Mouse (Mus musculus) kidney, embryonic 15.5 days (tissue): ENCODE measurements at regions not wholly inside any gene's neighbourhood (a gene's known extent, or its start where the extent isn't known, plus 50 kb on each side); places are given as distances from the start of the nearest gene placed in this dataset.

ENCODE experiments used
- ATAC-seq: fragments of 200-750 bp; cut with Nextera tagmentation; replicated peaks from 2 replicates; pipeline ENCODE4 v1.8.0; 2017; ENCODE audit warnings: moderate TSS enrichment; ENCODE audit not compliant: low FRiP score
- H3K27ac ChIP-seq: fragments of 300-500 bp; sonication (generic); 2 replicates; pipeline ENCODE4 v1.5.1; 2015; ENCODE audit warnings: mild to moderate bottlenecking, inconsistent platforms
- H3K27me3 ChIP-seq: fragments of 300-500 bp; sonication (generic); 2 replicates; pipeline ENCODE4 v1.6.1; 2015; ENCODE audit warnings: inconsistent platforms
- H3K36me3 ChIP-seq: fragments of 300-500 bp; sonication (generic); 2 replicates; pipeline ENCODE4 v1.6.1; 2015; ENCODE audit warnings: inconsistent platforms
- H3K4me1 ChIP-seq: fragments of 300-500 bp; sonication (generic); 2 replicates; pipeline ENCODE4 v1.6.1; 2015; ENCODE audit warnings: inconsistent platforms
- H3K4me2 ChIP-seq: fragments of 300-500 bp; sonication (generic); 2 replicates; pipeline ENCODE4 v1.6.1; 2015; ENCODE audit warnings: moderate library complexity, mild to moderate bottlenecking, inconsistent platforms
- H3K4me3 ChIP-seq: fragments of 300-500 bp; sonication (generic); replicated peaks from 2 replicates; pipeline ENCODE4 v1.5.1; 2015; ENCODE audit warnings: mild to moderate bottlenecking, inconsistent platforms
- H3K9ac ChIP-seq: fragments of 300-500 bp; sonication (generic); 2 replicates; pipeline ENCODE4 v1.6.1; 2015; ENCODE audit warnings: mild to moderate bottlenecking, inconsistent platforms
- H3K9me3 ChIP-seq: fragments of 300-500 bp; sonication (generic); replicated peaks from 2 replicates; pipeline ENCODE4 v1.6.1; 2016; ENCODE audit warnings: inconsistent platforms
- WGBS: fragments of 180-500 bp; shearing (Covaris S2); methylation state at CpG from one replicate; pipeline ENCODE4 v1.1.7; 2015; ENCODE audit warnings: mixed read lengths; 5-methylcytosine and 5-hydroxymethylcytosine counted together

DNA sequence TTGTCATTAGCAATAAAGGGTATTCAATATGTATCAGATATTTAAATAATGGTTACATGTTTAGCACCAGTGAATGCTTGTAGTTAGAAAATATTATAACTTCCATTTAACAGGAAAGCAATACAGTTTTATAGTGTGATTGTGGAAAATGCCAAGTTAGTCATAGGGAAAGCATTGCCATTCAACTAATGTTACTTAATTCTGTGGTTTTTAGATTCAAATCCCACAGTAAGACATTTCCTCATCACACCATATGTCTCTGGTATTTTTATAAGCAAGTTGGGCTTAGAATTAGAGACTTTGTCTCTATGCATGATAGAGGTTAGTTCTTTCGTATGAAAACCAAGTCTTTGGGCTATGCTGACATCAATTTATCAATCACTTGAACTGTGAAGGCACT, 133.0 kb downstream of the Prr30 start:
- Histone ChIP-seq H3K9ac (no peak overlapping the region), H3K4me1 (no peaks in the 10 kb centered on the region), H3K9me3 (no peaks in the 10 kb centered on the region), H3K27me3 (no peaks in the 10 kb centered on the region), H3K36me3 (no peaks in the 10 kb centered on the region), H3K27ac (no peak overlapping the region), H3K4me2 (no peak overlapping the region), H3K4me3 (no peak overlapping the region)
- WGBS = 95% methylated on average over 1 of the region's 1 CpGs
- no peak for ATAC-seq

DNA sequence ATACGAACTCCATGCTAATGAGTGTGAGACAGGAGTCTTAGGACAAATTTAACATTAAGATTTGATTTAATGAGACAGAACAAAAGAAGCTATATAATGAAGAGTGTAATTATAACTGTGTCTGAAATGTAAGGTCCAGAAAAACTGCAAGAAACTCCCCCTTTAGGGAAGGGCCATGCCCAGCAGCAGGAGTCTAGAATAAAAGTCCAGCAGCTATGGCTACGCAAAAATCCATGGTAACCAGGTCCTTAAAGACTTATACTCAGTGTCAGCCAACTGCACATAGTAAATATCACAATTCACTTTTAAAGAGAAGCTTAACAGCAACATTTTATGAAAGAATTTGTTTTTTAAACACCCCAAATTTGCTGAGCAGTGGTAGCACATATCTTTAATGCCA, 143.3 kb downstream of the Prr30 start:
- H3K27ac ChIP-seq = no peak overlapping the region
- no peak for ATAC-seq
- H3K9ac ChIP-seq = no peak overlapping the region
- H3K27me3 ChIP-seq = no peaks in the 10 kb centered on the region
- no peaks in the 10 kb centered on the region for H3K36me3 ChIP-seq
- 85% methylated on average over 2 of the region's 2 CpGs for WGBS
- H3K4me3 ChIP-seq = no peak overlapping the region
- no peaks in the 10 kb centered on the region for H3K9me3 ChIP-seq
- H3K4me2 ChIP-seq = no peak overlapping the region
- H3K4me1 ChIP-seq = no peaks in the 10 kb centered on the region

DNA sequence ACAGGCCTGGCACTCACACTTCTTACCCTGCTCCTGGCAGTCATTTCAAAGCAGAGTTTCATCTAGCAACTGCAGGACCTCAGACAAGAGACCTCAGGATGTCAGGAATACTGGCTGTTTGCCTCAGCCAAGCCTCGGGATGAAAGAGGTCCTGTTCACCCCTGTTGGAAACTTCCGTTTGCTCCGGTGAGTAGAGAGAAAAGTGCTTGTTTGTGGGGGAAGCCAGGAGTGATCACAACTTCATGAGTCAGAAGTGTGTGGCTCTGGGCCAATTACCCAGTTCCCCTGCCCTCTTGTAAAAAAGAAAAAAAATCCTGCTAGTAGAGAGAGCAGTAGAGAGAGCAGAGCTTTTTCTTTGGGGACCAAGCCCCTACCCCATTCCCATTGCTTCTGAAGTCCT, 144.2 kb downstream of the Prr30 start:
- Histone ChIP-seq H3K4me3 (no peak overlapping the region), H3K4me2 (no peak overlapping the region), H3K27ac (no peak overlapping the region), H3K36me3 (no peaks in the 10 kb centered on the region), H3K4me1 (no peaks in the 10 kb centered on the region), H3K9me3 (no peaks in the 10 kb centered on the region), H3K27me3 (no peaks in the 10 kb centered on the region), H3K9ac (no peak overlapping the region)
- WGBS = 15% methylated on average over 3 of the region's 3 CpGs
- peak; percentile 52 for ATAC-seq

DNA sequence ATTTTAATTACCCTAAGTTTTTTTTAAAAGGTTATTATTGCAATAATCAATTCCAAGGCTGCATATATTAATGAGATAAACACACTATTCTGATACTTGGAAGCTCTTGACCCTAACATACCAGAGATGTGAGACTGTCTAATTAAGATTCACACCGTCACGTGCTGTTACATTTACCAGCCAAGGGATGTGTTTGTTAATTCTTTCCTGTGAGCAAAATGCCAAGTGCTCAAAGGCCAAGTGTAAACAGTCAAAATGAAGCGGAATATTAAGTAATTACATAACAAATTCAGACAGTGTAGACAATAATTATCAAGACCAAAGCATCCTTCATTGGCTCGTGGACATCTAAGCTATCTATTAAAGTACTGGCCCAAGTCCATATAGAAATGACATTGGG, 145.3 kb downstream of the Prr30 start:
- 75% methylated on average over 4 of the region's 4 CpGs for WGBS

DNA sequence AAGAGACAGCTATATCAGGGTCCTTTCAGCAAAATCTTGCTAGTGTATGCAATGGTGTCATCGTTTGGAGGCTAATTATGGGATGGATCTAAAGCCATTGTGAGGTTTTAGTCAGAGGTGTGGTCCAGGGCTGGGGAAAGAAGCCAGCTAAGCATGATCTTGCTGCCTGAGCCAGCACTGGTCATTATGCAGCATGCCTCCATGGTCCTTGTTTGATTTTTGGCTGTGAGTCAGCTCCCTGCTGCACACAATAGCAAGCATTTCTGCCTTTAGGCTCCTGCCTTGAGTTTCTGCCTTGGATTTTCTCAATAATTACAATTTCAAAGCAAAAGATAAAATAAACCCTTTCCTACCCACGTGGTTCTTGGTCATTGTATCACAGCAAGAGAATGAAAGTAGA, 147.4 kb downstream of the Prr30 start:
- Histone ChIP-seq H3K4me1 (no peaks in the 10 kb centered on the region), H3K9me3 (no peaks in the 10 kb centered on the region), H3K27ac (no peak overlapping the region), H3K27me3 (0 out of 2 replicates have a peak, but pooled peaks cover 4% of the 10 kb centered on the region), H3K4me2 (no peak overlapping the region), H3K4me3 (no peak overlapping the region), H3K9ac (no peak overlapping the region), H3K36me3 (no peaks in the 10 kb centered on the region)
- ATAC-seq = no peak
- 81% methylated on average over 2 of the region's 2 CpGs for WGBS

More for the DNA sequence above, 145.3 kb downstream of the Prr30 start:
- Histone ChIP-seq H3K4me2 (no peak overlapping the region), H3K4me3 (no peak overlapping the region), H3K9me3 (no peaks in the 10 kb centered on the region), H3K27ac (no peak overlapping the region), H3K4me1 (no peaks in the 10 kb centered on the region), H3K9ac (no peak overlapping the region), H3K36me3 (no peaks in the 10 kb centered on the region), H3K27me3 (no peaks in the 10 kb centered on the region)
- ATAC-seq = no peak

DNA sequence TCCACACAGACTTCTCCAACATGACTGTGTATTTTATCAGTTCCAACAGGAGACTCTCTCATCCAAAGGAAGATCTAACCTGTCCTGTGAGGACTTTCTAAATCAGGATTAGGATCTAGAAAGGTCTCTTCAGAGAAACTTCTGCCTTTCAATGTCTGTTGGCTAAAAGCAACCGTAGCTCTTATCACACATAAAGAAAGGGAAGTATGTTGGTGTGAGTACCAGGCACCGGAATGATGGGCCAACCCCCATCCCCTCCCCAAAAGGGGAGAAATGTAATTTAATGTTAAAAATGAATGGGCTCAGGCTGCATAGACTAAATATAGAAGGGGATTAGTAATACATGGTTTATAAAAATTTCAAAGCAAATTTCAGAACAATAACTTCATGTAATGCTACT, 149.9 kb downstream of the Prr30 start:
- Histone ChIP-seq H3K36me3 (no peaks in the 10 kb centered on the region), H3K9ac (no peak overlapping the region), H3K27ac (no peak overlapping the region), H3K4me1 (no peaks in the 10 kb centered on the region), H3K4me3 (no peak overlapping the region), H3K4me2 (no peak overlapping the region), H3K27me3 (0 out of 2 replicates have a peak, but pooled peaks cover 10% of the 10 kb centered on the region), H3K9me3 (no peaks in the 10 kb centered on the region)
- no peak for ATAC-seq
- 86% methylated on average over 2 of the region's 2 CpGs for WGBS

- H3K9me3 ChIP-seq = no peaks in the 10 kb centered on the region
- H3K27ac ChIP-seq = no peak overlapping the region
- H3K4me3 ChIP-seq = no peak overlapping the region
- no peaks in the 10 kb centered on the region for H3K4me1 ChIP-seq
- 0 out of 2 replicates have a peak, but pooled peaks cover 10% of the 10 kb centered on the region for H3K27me3 ChIP-seq
- no peak overlapping the region for H3K9ac ChIP-seq
- WGBS = 77% methylated on average over 4 of the region's 4 CpGs
- H3K4me2 ChIP-seq = no peak overlapping the region
- no peaks in the 10 kb centered on the region for H3K36me3 ChIP-seq
- no peak for ATAC-seq
Observed at GRCm38 (mm10) chr14:101049664-101050203, 150.4 kb downstream of the Prr30 start.

DNA sequence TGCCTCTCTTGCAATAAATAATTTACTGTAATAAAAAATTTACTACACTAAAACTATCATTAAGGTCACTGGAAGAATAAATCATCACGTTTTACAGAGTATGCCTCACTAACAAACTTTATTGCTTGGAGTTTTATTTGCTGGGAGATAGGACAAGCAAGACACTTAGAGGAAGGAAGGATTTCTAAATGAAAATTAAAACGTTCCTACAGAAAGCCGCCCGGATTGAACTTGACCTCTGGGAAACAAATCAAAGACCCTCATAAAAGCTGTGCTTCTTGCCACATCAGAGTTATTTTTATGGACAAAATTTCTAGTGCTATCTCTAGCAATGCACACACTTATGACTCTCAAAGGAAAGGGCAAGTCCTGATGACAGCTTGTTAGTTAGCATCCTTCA, 156.6 kb downstream of the Prr30 start:
- Histone ChIP-seq H3K4me3 (no peak overlapping the region), H3K27ac (no peak overlapping the region), H3K4me1 (no peaks in the 10 kb centered on the region), H3K4me2 (no peak overlapping the region), H3K9ac (no peak overlapping the region), H3K9me3 (no peaks in the 10 kb centered on the region), H3K36me3 (no peaks in the 10 kb centered on the region), H3K27me3 (0 out of 2 replicates have a peak, but pooled peaks cover 6% of the 10 kb centered on the region)
- WGBS = 15% methylated on average over 4 of the region's 4 CpGs
- ATAC-seq = peak; percentile 64

- H3K4me3 ChIP-seq = no peak overlapping the region
- no peak overlapping the region for H3K9ac ChIP-seq
- no peaks in the 10 kb centered on the region for H3K36me3 ChIP-seq
- no peaks in the 10 kb centered on the region for H3K4me1 ChIP-seq
- H3K27ac ChIP-seq = no peak overlapping the region
- no peaks in the 10 kb centered on the region for H3K9me3 ChIP-seq
- ATAC-seq = peak; percentile 89
- 36% methylated on average over 1 of the region's 1 CpGs for WGBS
- no peak overlapping the region for H3K4me2 ChIP-seq
- peaks cover 7% of the 10 kb centered on the region; the same call in 1 of the 2 replicates for H3K27me3 ChIP-seq
Observed at GRCm38 (mm10) chr14:101001070-101001469, 199.1 kb downstream of the Prr30 start.

- H3K4me3 ChIP-seq = no peak overlapping the region
- no peaks in the 10 kb centered on the region for H3K4me1 ChIP-seq
- no peak overlapping the region for H3K4me2 ChIP-seq
- H3K27ac ChIP-seq = no peak overlapping the region
- no peaks in the 10 kb centered on the region for H3K36me3 ChIP-seq
- H3K27me3 ChIP-seq = no peaks in the 10 kb centered on the region
- 96% methylated on average over 5 of the region's 5 CpGs for WGBS
- no peak for ATAC-seq
- no peak overlapping the region for H3K9ac ChIP-seq
- no peaks in the 10 kb centered on the region for H3K9me3 ChIP-seq
Observed at GRCm38 (mm10) chr14:100980754-100981153, 219.4 kb downstream of the Prr30 start.

GRCm38 (mm10) chr14:100978515-100978914, 221.6 kb downstream of the Prr30 start:
- no peak for ATAC-seq

DNA sequence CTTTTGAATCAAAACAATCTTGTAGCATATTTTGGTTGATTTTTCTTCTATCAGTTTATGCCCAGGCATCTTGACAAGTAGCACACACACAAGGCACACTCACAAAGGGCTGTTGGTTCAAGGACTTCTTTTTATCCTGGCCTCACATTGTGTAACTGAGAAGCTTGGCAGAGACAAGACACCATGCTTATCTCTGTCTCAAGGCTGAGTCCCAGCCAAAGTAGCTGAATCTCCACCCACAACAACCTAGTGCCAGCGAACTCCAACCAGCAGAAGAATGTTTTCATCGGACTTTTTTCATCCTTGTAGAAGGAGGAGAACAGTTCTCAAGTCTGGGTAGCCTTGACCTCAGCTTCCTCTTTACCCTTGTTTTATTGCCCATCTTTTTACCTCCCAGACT, 229.2 kb downstream of the Prr30 start:
- Histone ChIP-seq H3K27me3 (no peaks in the 10 kb centered on the region), H3K36me3 (no peaks in the 10 kb centered on the region), H3K9ac (no peak overlapping the region), H3K9me3 (no peaks in the 10 kb centered on the region), H3K4me2 (no peak overlapping the region), H3K4me3 (no peak overlapping the region), H3K27ac (no peak overlapping the region), H3K4me1 (no peaks in the 10 kb centered on the region)
- no peak for ATAC-seq
- 72% methylated on average over 2 of the region's 2 CpGs for WGBS

More at GRCm38 (mm10) chr14:100978515-100978914, 221.6 kb downstream of the Prr30 start:
- H3K36me3 ChIP-seq = no peaks in the 10 kb centered on the region
- WGBS = 90% methylated on average over 2 of the region's 2 CpGs
- H3K9me3 ChIP-seq = no peaks in the 10 kb centered on the region
- H3K4me2 ChIP-seq = no peak overlapping the region
- H3K4me3 ChIP-seq = no peak overlapping the region
- H3K4me1 ChIP-seq = no peaks in the 10 kb centered on the region
- H3K27ac ChIP-seq = no peak overlapping the region
- no peak overlapping the region for H3K9ac ChIP-seq
- H3K27me3 ChIP-seq = no peaks in the 10 kb centered on the region

DNA sequence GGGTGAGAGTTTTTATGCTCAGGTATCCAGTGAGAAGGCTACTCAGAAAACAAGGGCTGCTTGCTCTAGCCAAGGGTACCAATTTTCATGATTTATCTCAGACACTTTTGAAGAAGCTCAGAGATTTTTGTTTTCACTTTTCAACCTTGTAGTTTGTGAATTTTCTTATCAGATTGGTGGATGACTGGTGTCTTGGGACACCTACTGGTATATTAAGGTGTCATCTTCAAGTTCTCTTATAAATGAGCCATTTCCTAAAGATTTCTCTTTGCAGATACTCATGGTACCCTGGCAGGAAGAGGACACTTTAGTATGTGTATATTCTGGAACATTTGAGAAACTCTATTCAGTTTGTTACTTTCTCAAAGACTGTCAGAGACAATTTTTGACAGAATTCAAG, 239.9 kb downstream of the Prr30 start:
- H3K4me2 ChIP-seq = no peak overlapping the region
- no peaks in the 10 kb centered on the region for H3K36me3 ChIP-seq
- no peaks in the 10 kb centered on the region for H3K27me3 ChIP-seq
- H3K27ac ChIP-seq = no peak overlapping the region
- H3K4me3 ChIP-seq = no peak overlapping the region
- no peaks in the 10 kb centered on the region for H3K4me1 ChIP-seq
- H3K9me3 ChIP-seq = no peaks in the 10 kb centered on the region
- no peak overlapping the region for H3K9ac ChIP-seq
- ATAC-seq = no peak
